Mouse (Mus musculus): Measurements from ENCODE around the gene Rtl9. TPM values are rescaled to one million over a fixed set of nuclear protein-coding genes. Genes with fewer than 3 reads are reported as not detected.

Gene Rtl9
- total RNA-seq (2014; rRNA removed): 1.2 and 2.0 TPM in 2 replicates
- polyA plus RNA-seq (2015; fragmentation: Nextera tagmentation; extraction: Ambion mirVana): 0.65 and 0.87 TPM in 2 replicates

- no peaks in the 10 kb centered on the region for H3K9me3 ChIP-seq (ENCODE audit: low read length)
- DNase-seq (peak; percentile 52), ATAC-seq (peak; percentile 66)
- no peak within 1 kb of the TSS for H3K9ac ChIP-seq
- H3K4me2 ChIP-seq (ENCODE audit: low read depth): no peak within 1 kb of the TSS
- H3K36me3 ChIP-seq (ENCODE audit: insufficient read depth): no peaks in the 10 kb centered on the region
- no peak within 1 kb of the TSS for H3K4me3 ChIP-seq (ENCODE audit: low read depth, low read length)
- H3K4me1 ChIP-seq (ENCODE audit: insufficient read depth): no peaks in the 10 kb centered on the region
- WGBS: 100% methylated on average over 1 of the region's 1 CpGs
- peak; percentile 78 for TF ChIP-seq CTCF (IDR thresholded peaks at IDR 0.05; ENCODE audit: low read depth)
- no peaks in the 10 kb centered on the region for H3K27me3 ChIP-seq (ENCODE audit: insufficient read depth, low read length)
- no peak within 1 kb of the TSS for H3K27ac ChIP-seq (ENCODE audit: low read depth, low read length)
These were observed at the start of gene Rtl9 for GRCm38 (mm10) chrX:143099044-143099754. Gene Rtl9, plus strand, starts transcription at chrX:143099594.

GRCm38 (mm10) chrX:143051478-143051877 lies 47.9 kb upstream of the Rtl9 start:
- Histone ChIP-seq H3K4me2 (ENCODE audit: low read depth) (no peak overlapping the region), H3K27me3 (ENCODE audit: insufficient read depth, low read length) (no peaks in the 10 kb centered on the region), H3K27ac (ENCODE audit: low read depth, low read length) (no peak overlapping the region), H3K4me1 (ENCODE audit: insufficient read depth) (no peaks in the 10 kb centered on the region), H3K4me3 (ENCODE audit: low read depth, low read length) (no peak overlapping the region), H3K9ac (no peak overlapping the region), H3K9me3 (ENCODE audit: low read length) (no peaks in the 10 kb centered on the region), H3K36me3 (ENCODE audit: insufficient read depth) (no peaks in the 10 kb centered on the region)
- ATAC-seq (no peak), DNase-seq (no peak)
- peak; percentile 42 for TF ChIP-seq CTCF (IDR thresholded peaks at IDR 0.05; ENCODE audit: low read depth)

- Histone ChIP-seq H3K4me2 (ENCODE audit: low read depth) (no peak overlapping the region), H3K9me3 (ENCODE audit: low read length) (no peaks in the 10 kb centered on the region), H3K27me3 (ENCODE audit: insufficient read depth, low read length) (no peaks in the 10 kb centered on the region), H3K4me1 (ENCODE audit: insufficient read depth) (no peaks in the 10 kb centered on the region), H3K36me3 (ENCODE audit: insufficient read depth) (no peaks in the 10 kb centered on the region), H3K9ac (no peak overlapping the region), H3K27ac (ENCODE audit: low read depth, low read length) (no peak overlapping the region), H3K4me3 (ENCODE audit: low read depth, low read length) (no peak overlapping the region)
- no peak for TF ChIP-seq CTCF (IDR thresholded peaks at IDR 0.05; ENCODE audit: low read depth)
- 73% methylated on average over 4 of the region's 4 CpGs for WGBS
- DNase-seq: no peak
- ATAC-seq: no peak
These were observed 47.5 kb upstream of the Rtl9 start for GRCm38 (mm10) chrX:143051921-143052320.

- no peaks in the 10 kb centered on the region for H3K4me1 ChIP-seq (ENCODE audit: insufficient read depth)
- no peak overlapping the region for H3K9ac ChIP-seq
- no peak overlapping the region for H3K4me3 ChIP-seq (ENCODE audit: low read depth, low read length)
- ATAC-seq: peak; percentile 78
- peak; percentile 88 for TF ChIP-seq CTCF (IDR thresholded peaks at IDR 0.05; ENCODE audit: low read depth)
- H3K36me3 ChIP-seq (ENCODE audit: insufficient read depth): no peaks in the 10 kb centered on the region
- H3K9me3 ChIP-seq (ENCODE audit: low read length): no peaks in the 10 kb centered on the region
- WGBS: 26% methylated on average over 12 of the region's 12 CpGs
- H3K27me3 ChIP-seq (ENCODE audit: insufficient read depth, low read length): no peaks in the 10 kb centered on the region
- DNase-seq: peak; percentile 80
- peak overlapping the region; percentile 32 for H3K4me2 ChIP-seq (ENCODE audit: low read depth)
- H3K27ac ChIP-seq (ENCODE audit: low read depth, low read length): no peak overlapping the region
These were observed 40.6 kb upstream of the Rtl9 start for GRCm38 (mm10) chrX:143058829-143059228.

- no peak overlapping the region for H3K4me3 ChIP-seq (ENCODE audit: low read depth, low read length)
- no peak overlapping the region for H3K27ac ChIP-seq (ENCODE audit: low read depth, low read length)
- DNase-seq (no peak), ATAC-seq (no peak)
- H3K4me2 ChIP-seq (ENCODE audit: low read depth): no peak overlapping the region
- no peaks in the 10 kb centered on the region for H3K4me1 ChIP-seq (ENCODE audit: insufficient read depth)
- H3K36me3 ChIP-seq (ENCODE audit: insufficient read depth): no peaks in the 10 kb centered on the region
- no peaks in the 10 kb centered on the region for H3K27me3 ChIP-seq (ENCODE audit: insufficient read depth, low read length)
- H3K9me3 ChIP-seq (ENCODE audit: low read length): no peaks in the 10 kb centered on the region
- H3K9ac ChIP-seq: no peak overlapping the region
- WGBS: 74% methylated on average over 11 of the region's 11 CpGs
- TF ChIP-seq CTCF (IDR thresholded peaks at IDR 0.05; ENCODE audit: low read depth): no peak
These were observed 36.6 kb upstream of the Rtl9 start for GRCm38 (mm10) chrX:143062641-143063355.

- no peaks in the 10 kb centered on the region for H3K9me3 ChIP-seq (ENCODE audit: low read length)
- DNase-seq (no peak), ATAC-seq (no peak; the same call in 1 of the 2 replicates)
- no peak overlapping the region for H3K4me3 ChIP-seq (ENCODE audit: low read depth, low read length)
- 55% methylated on average over 7 of the region's 7 CpGs for WGBS
- H3K9ac ChIP-seq: no peak overlapping the region
- H3K4me2 ChIP-seq (ENCODE audit: low read depth): no peak overlapping the region
- no peaks in the 10 kb centered on the region for H3K4me1 ChIP-seq (ENCODE audit: insufficient read depth)
- no peaks in the 10 kb centered on the region for H3K27me3 ChIP-seq (ENCODE audit: insufficient read depth, low read length)
- no peak for TF ChIP-seq CTCF (IDR thresholded peaks at IDR 0.05; ENCODE audit: low read depth)
- no peak overlapping the region for H3K27ac ChIP-seq (ENCODE audit: low read depth, low read length)
- H3K36me3 ChIP-seq (ENCODE audit: insufficient read depth): no peaks in the 10 kb centered on the region
These were observed 35.6 kb upstream of the Rtl9 start for GRCm38 (mm10) chrX:143063780-143064179.

GRCm38 (mm10) chrX:143064288-143064687 lies 35.1 kb upstream of the Rtl9 start:
- no peak overlapping the region for H3K4me3 ChIP-seq (ENCODE audit: low read depth, low read length)
- 59% methylated on average over 9 of the region's 9 CpGs for WGBS
- H3K9me3 ChIP-seq (ENCODE audit: low read length): no peaks in the 10 kb centered on the region
- no peak for TF ChIP-seq CTCF (IDR thresholded peaks at IDR 0.05; ENCODE audit: low read depth)
- DNase-seq (no peak), ATAC-seq (no peak)
- H3K4me2 ChIP-seq (ENCODE audit: low read depth): no peak overlapping the region
- H3K4me1 ChIP-seq (ENCODE audit: insufficient read depth): no peaks in the 10 kb centered on the region
- H3K27me3 ChIP-seq (ENCODE audit: insufficient read depth, low read length): no peaks in the 10 kb centered on the region
- H3K27ac ChIP-seq (ENCODE audit: low read depth, low read length): no peak overlapping the region
- H3K9ac ChIP-seq: no peak overlapping the region
- H3K36me3 ChIP-seq (ENCODE audit: insufficient read depth): no peaks in the 10 kb centered on the region

Data from forebrain, postnatal 0 days (tissue).